Comparison of ENCODE assay signal across 18 mouse cellular contexts in genomic region chr2:126598359-126598758, GRCm38 (mm10). TPM values are rescaled to one million over a fixed set of nuclear protein-coding genes. Genes with fewer than 3 reads are reported as not detected.
DNase-seq lines count a peak whose midpoint lies in the region; ATAC-seq and TF ChIP-seq lines count a peak whose summit lies in the region.
"Had no signal": no experiment of that assay in that cellular context is flagged by ENCODE, and none has a peak within 500 bp of the region (broad histone marks: within the 10 kb centered on the region; RNA-seq: fewer than 3 reads in every experiment).

No protein-coding gene starts in this region.

- H3K4me2 ChIP-seq in kidney, postnatal 0 days (ENCODE audit: low read length), result no peak overlapping the region
- H3K4me2 ChIP-seq: forebrain, embryonic 15.5 days; midbrain, embryonic 11.5 days; neural tube, embryonic 15.5 days had no signal

- no peaks in the 10 kb centered on the region for H3K36me3 ChIP-seq in kidney, postnatal 0 days (ENCODE audit: insufficient read depth, low read length)
- H3K36me3 ChIP-seq in spleen, adult 2 months (ENCODE audit: control insufficient read depth, insufficient read depth, low read length), result no peaks in the 10 kb centered on the region
- H3K36me3 ChIP-seq: embryonic facial prominence, embryonic 15.5 days; forebrain, embryonic 15.5 days; hindbrain, embryonic 10.5 days; limb, embryonic 12.5 days; neural tube, embryonic 15.5 days had no signal

- no peak overlapping the region for H3K27ac ChIP-seq in kidney, postnatal 0 days
- 0 out of 2 replicates have a peak overlapping the region, but pooled peaks have one; percentile 2 for H3K27ac ChIP-seq in spleen, adult 2 months (ENCODE audit: insufficient read depth, low read length)
- peak overlapping the region; percentile 93 for H3K27ac ChIP-seq in brown adipose tissue, adult 24 weeks (replicated peaks; ENCODE audit: low read depth, low read length)
- H3K27ac ChIP-seq: embryonic facial prominence, embryonic 15.5 days; forebrain, embryonic 15.5 days; hindbrain, embryonic 10.5 days; limb, embryonic 12.5 days; neural tube, embryonic 15.5 days; stomach, postnatal 0 days had no signal

- H3K4me1 ChIP-seq in kidney, postnatal 0 days (replicated peaks; ENCODE audit: insufficient read depth, low read length), result peaks cover 4% of the 10 kb centered on the region; the same call in 1 of the 2 replicates
- peaks cover 16% of the 10 kb centered on the region; the same call in 1 of the 2 replicates for H3K4me1 ChIP-seq in spleen, adult 2 months (ENCODE audit: control insufficient read depth, insufficient read depth, insufficient read length)
- H3K4me1 ChIP-seq in brown adipose tissue, adult 24 weeks (ENCODE audit: control insufficient read depth, insufficient read depth, insufficient read length, low read length), result peaks cover 16% of the 10 kb centered on the region
- H3K4me1 ChIP-seq: neural tube, embryonic 15.5 days had no signal

- no peak for TF ChIP-seq POLR2A in spleen, adult 2 months (IDR thresholded peaks at IDR 0.05; ENCODE audit: low read depth, low read length)

- 53% methylated on average over 2 of the region's 2 CpGs for WGBS in kidney, postnatal 0 days
- WGBS in spleen, adult 2 months, result 81% methylated on average over 2 of the region's 2 CpGs

- no peak for ATAC-seq in CD4-positive, CD25-positive, alpha-beta regulatory T cell, adult 4 months
- ATAC-seq in kidney, postnatal 0 days (replicated peaks; ENCODE audit: low FRiP score, low read depth), result no peak

- no peaks in the 10 kb centered on the region for H3K9me3 ChIP-seq in kidney, postnatal 0 days (replicated peaks; ENCODE audit: low read length)
- H3K9me3 ChIP-seq: embryonic facial prominence, embryonic 15.5 days; forebrain, embryonic 15.5 days; hindbrain, embryonic 10.5 days; limb, embryonic 12.5 days; neural tube, embryonic 15.5 days had no signal

- no peak overlapping the region for H3K4me3 ChIP-seq in kidney, postnatal 0 days (replicated peaks; ENCODE audit: low read depth, low read length)
- no peak overlapping the region for H3K4me3 ChIP-seq in spleen, adult 2 months (ENCODE audit: extremely low read depth, insufficient read depth, insufficient read length)
- H3K4me3 ChIP-seq in brown adipose tissue, adult 24 weeks (ENCODE audit: insufficient read depth, low read depth, low read length), result no peak overlapping the region
- H3K4me3 ChIP-seq: embryonic facial prominence, embryonic 15.5 days; forebrain, embryonic 15.5 days; hindbrain, embryonic 10.5 days; limb, embryonic 12.5 days; neural tube, embryonic 15.5 days had no signal

- peak; percentile 25; the same call in 1 of the 2 replicates for TF ChIP-seq CTCF in kidney, postnatal 0 days (IDR thresholded peaks at IDR 0.05; ENCODE audit: low read depth)
- no peak for TF ChIP-seq CTCF in spleen, adult 2 months (IDR thresholded peaks at IDR 0.05; ENCODE audit: extremely low read depth, insufficient read depth, insufficient read length, insufficient replicate concordance)

- no peaks in the 10 kb centered on the region for H3K27me3 ChIP-seq in kidney, postnatal 0 days (ENCODE audit: insufficient read depth, low read length)
- no peaks in the 10 kb centered on the region for H3K27me3 ChIP-seq in spleen, adult 2 months (ENCODE audit: control insufficient read depth, insufficient read depth, low read length)
- H3K27me3 ChIP-seq: embryonic facial prominence, embryonic 15.5 days; forebrain, embryonic 15.5 days; limb, embryonic 12.5 days; neural tube, embryonic 15.5 days had no signal

- peak; percentile 20 for DNase-seq in CD4-positive, CD25-positive, alpha-beta regulatory T cell, adult 2 months (ENCODE audit: low read depth, low spot score)
- DNase-seq in kidney, postnatal 0 days (ENCODE audit: low spot score), result no peak
- DNase-seq in kidney, postnatal 14 days, result no peak
- no peak for DNase-seq in spleen, adult 2 months (ENCODE audit: low read depth in 1 of 2, low spot score in 2 of 2)
- DNase-seq in spleen, adult 12 weeks (ENCODE audit: low spot score), result no peak
- no peak for DNase-seq in adrenal gland, postnatal 36 days
- DNase-seq: cerebellum, adult 9-10 months; kidney, adult 18-20 months had no signal

- H3K9ac ChIP-seq in kidney, postnatal 0 days (ENCODE audit: low read depth, low read length), result no peak overlapping the region
- H3K9ac ChIP-seq: embryonic facial prominence, embryonic 15.5 days; forebrain, embryonic 15.5 days; limb, embryonic 12.5 days; neural tube, embryonic 15.5 days had no signal

RNA-seq across cellular contexts. Expression of gene Hdc, which starts 20.7 kb away (rescaled TPM):
- under 1 TPM; 0.42 to 0.61 TPM for polyA plus RNA-seq in CD4-positive, CD25-positive, alpha-beta regulatory T cell, adult 4 months (2017; shearing (Covaris generic))
- 223 and 250 TPM in 2 replicates for polyA plus RNA-seq in kidney, postnatal 0 days (2015; fragmentation: Nextera tagmentation; extraction: Ambion mirVana)
- polyA plus RNA-seq in spleen, adult 2 months (2012; rRNA removed), result 3.2 and 4.6 TPM in 2 replicates
- 1.4 and 2.1 TPM in 2 replicates for polyA plus RNA-seq in brown adipose tissue, adult 24 weeks (2012; ENCODE audit: insufficient read depth, insufficient read length, missing spikeins)
- 10 to 100 TPM in 1 of 2 experiments, 1 to 10 TPM in 1; 2.6 to 25.9 TPM for total RNA-seq in adrenal gland, postnatal 36 days (2021)

RNA-seq across cellular contexts. Expression of gene Slc27a2, which starts 46.2 kb away (rescaled TPM):
- not detected for polyA plus RNA-seq in CD4-positive, CD25-positive, alpha-beta regulatory T cell, adult 4 months (2017; shearing (Covaris generic))
- 214 and 258 TPM in 2 replicates for polyA plus RNA-seq in kidney, postnatal 0 days (2015; fragmentation: Nextera tagmentation; extraction: Ambion mirVana)
- 0.31 and 0.57 TPM in 2 replicates for polyA plus RNA-seq in spleen, adult 2 months (2012; rRNA removed)
- 53.3 and 74.1 TPM in 2 replicates for polyA plus RNA-seq in brown adipose tissue, adult 24 weeks (2012; ENCODE audit: insufficient read depth, insufficient read length, missing spikeins)
- total RNA-seq in adrenal gland, postnatal 36 days (2021), result 10 to 100 TPM; 10.2 to 40.8 TPM
- total RNA-seq: granulocyte monocyte progenitor cell, adult 5-6 weeks had no signal

Comparison
In these comparisons a context has a peak if more than half of its experiments do, and no peak if none do; other contexts are left out.
1. RNA of gene Hdc, which starts 20.7 kb away (polyA plus RNA-seq): 223 to 250 TPM in kidney, postnatal 0 days; 3.2 to 4.6 TPM in spleen, adult 2 months, 1.4 to 2.1 TPM in brown adipose tissue, adult 24 weeks and 0.42 to 0.61 TPM in CD4-positive, CD25-positive, alpha-beta regulatory T cell, adult 4 months; every median in the first group is over 10 times any median in the second.
2. RNA of gene Slc27a2, which starts 46.2 kb away (polyA plus RNA-seq): 214 to 258 TPM in kidney, postnatal 0 days and 53.3 to 74.1 TPM in brown adipose tissue, adult 24 weeks; 0.31 to 0.57 TPM in spleen, adult 2 months and not detected in CD4-positive, CD25-positive, alpha-beta regulatory T cell, adult 4 months; every median in the first group is over 10 times any median in the second.